Mouse (Mus musculus) mesoderm, embryonic 11.5 days (tissue): Measurements from ENCODE around the gene 1700061G19Rik.

Experiments used
- DNase-seq: peaks from one replicate; pipeline ENCODE4 v3.0.0-alpha.2; 2012; ENCODE audit warnings: low read depth, low spot score

Gene 1700061G19Rik

DNA sequence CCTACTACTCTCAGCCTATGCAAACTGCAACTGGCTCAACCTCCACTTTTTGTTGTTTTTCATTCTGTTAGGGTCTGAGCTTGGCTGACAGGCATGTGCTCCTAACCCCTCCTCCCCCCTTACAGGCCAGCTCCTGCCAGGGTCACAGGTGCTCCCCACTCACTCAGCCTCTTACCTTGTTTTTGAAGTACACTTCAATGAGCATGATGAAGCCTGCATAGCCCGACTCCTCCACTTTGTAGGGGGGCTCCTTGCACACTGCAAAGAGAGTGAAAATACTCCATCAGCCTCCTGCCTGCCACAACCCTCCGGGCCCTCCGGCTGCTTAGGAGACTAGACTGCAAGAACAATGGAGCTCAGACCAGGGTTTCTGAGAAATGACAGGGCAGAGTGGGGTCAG, 44.4 kb downstream of the 1700061G19Rik start:
- DNase-seq: no peak

DNA sequence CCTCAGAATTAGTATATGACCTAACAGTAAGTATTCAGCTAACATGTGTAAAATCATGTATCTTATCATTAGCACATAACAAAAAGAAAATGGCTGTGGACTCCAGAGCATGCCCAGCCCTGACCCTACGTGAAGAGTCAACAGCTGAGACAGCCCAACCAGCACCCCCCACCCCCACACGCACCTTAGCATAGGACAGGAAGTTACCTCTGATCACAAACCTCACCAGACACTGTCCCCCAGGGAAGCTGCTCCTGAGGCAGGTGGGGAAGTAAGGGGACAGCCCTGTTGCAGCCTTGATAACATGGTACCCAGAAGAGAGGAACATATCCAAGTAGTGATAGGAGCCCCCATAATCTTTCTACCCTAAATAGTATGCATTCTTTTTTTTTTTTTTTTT, 50.7 kb downstream of the 1700061G19Rik start:
- DNase-seq: no peak

DNA sequence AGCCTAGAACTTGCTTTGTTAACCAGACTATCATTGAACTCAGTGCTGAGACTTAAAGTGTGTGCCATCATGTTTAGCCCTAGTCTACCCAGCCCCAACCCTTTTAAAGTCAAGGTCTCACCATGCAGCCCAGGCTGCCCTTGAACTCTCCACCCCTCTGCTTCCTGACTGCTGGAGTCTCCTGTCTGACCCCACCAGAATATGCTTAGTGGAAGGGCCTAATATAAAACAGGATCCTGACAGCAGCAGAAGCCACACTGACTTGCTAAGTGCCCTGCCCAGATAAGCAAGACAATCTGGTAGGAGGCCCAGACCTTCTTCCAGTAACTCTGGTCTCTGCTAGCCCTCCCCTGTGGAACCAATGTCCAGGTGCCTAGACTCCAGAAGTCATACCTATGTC, 53.8 kb downstream of the 1700061G19Rik start:
- DNase-seq: no peak

DNA sequence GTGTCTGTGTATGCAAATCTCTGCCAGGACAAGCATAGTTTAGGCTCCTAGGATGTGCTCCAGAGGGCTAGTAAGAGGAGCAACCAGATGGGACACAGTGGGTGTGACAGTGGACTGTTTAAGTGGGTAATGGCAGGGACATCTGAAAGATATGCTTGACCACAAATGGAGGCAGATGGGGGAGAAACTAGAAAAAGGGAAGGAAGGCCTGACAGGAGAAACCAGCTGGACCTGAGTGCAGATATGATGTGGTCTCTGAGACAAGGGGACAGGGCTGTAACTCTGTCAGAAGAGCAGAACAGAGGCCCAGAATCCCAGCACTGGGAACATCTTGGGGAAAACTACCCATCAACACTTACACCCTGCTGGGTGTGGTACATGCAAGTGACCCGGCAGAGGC, 54.3 kb downstream of the 1700061G19Rik start:
- no peak for DNase-seq

DNA sequence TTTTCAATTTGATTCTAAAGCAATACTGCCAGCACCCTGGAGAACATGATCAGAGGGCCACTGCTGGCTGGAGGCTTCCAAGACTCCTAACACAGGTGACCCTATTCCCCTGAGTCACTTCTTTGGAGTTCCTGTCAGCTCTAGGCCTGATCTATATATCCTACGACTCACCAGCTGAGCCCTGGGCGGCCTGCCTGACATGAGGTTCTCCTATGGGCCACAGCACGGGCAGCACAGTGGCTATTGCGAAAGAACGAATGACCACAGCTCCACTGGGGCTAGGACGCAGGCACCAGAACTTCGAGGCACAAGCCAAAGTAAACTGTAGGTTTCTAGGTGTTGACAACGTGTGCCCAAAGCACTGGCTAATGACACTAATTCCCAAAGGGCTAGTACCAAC, 54.7 kb downstream of the 1700061G19Rik start:
- no peak for DNase-seq

DNA sequence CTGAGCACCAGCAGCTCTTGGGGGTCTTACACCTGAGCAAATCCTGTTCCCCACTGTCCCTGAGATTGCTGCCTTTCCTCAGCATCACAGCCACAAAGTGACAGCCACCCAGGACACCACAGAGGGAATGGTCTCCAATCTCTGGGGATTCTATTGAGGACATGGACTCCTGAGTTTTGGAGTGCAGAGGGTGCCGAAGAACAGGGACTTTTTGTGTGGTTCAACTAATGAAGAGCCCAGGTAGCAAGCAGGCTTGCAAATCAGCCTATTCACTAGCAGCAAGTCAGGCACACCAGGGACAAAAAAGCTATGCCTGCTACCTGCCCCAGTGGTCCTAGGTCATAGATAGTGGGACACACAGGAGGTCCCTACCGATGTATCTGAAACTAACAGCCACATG, 58.1 kb downstream of the 1700061G19Rik start:
- DNase-seq: no peak

DNA sequence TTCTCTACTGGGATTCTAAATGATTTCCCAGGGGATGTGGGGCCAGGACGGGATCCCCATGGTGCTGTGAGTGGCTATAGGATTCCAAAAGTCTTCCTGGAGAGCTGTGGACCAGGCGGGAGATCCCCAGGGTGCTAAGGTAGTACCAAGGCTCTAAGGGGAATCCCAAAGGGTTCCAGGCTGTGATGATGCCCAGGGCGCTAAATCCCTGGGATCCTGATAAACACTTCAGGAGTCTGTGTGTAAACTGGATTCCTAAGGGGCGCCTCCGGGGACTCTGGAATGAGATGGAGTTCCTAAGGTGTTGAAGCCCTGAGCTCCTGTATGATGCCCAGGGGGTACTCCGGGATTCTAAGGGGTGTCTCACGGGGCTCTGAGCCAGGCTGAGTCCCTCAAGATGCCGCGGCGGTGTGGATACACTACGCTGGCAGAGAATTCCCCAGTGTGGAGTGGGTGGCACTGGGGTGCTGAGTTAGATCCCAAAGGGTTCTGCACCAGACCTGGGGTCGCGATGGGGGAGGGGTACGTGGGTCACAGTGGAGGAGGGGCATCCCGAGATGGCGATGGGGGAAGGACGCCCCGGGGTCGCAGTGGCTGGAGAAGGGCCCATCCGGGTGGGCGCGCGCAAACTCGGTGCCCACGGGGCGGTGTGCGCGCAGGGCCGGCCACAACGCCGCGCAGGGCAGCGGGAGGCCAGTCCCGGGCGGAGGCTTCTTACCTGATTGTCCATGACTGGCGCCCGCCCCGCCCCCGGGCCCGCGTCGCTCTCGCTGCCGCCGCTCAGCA, 59.5 kb downstream of the 1700061G19Rik start:
- peak; percentile 43 for DNase-seq

DNA sequence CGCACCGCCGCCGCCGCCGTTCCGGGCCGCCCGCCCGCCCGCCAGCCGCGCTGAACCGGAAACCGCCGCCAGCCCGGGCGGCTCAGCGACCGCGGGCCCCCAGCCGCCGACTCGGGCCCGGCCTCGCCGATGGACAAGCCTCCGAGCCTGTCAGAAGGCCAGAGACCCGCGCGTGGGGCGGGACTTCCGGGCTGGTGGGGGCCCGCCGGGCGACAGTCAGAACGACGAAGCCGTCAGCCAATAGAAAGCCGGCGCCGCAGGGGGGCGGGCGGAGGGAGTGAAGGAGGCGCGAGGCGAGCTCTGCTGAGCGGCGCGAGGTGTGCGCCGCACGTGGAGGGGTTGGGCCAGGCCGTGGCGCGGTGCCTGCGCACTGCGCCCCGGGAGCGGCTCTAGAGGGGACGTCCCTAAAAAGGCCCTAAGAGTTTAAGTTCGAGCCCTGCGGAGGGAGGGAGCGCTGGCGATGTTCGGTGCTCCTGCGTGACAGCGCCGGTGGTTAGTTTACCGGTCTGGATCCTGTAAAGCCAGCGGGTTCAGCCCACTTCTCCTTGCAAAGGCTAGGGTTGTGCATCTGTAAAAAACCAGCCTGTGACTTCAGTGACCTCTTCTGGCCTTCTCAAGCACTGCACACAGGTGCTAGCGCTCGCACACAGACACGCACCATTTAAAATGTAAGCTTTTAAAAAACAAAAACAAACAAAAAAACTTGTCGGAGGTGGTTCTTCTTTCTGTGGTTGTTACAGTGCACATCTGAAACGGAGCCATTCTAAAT, 60.3 kb downstream of the 1700061G19Rik start, which contains the start of gene Mllt1:
TSS of gene Mllt1 (minus strand) at position 53 of the 769 bp plus-strand sequence.
- DNase-seq: peak; percentile 98

DNA sequence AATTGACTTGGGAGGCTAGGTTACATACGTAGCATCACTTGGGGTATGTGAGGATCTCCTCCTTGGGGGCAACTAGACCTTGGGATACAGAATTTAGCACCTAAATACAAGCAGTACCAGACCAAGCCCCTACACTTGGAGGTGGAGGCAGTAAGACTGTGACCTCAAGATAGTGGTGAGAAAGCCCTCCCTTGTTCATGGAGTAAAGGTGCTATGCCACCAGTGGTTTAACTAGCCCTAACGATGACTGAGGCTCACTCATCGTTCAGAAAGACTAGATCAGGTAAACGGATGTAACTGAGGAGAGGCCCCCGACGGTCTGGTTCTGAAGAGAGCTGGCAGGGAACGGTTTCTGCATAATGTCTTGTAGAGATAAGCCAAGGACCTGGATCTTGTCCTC, 61.5 kb downstream of the 1700061G19Rik start:
- DNase-seq: no peak
